Mouse (Mus musculus) myocyte (in vitro differentiated cells): ENCODE data around the gene Cwc22.

ENCODE experiments used
- CEBPB ChIP-seq: IDR thresholded peaks from 2 replicates; pipeline ENCODE4 v1.6.1; 2011; ENCODE audit warnings: mild to moderate bottlenecking, moderate library complexity; ENCODE audit not compliant: poor library complexity, insufficient read depth, severe bottlenecking
- E2F4 ChIP-seq: IDR thresholded peaks from one replicate; pipeline ENCODE4 v1.6.1; 2011; ENCODE audit warnings: mild to moderate bottlenecking, control low read depth, moderate library complexity; ENCODE audit not compliant: insufficient read depth
- MAX ChIP-seq: IDR thresholded peaks from one replicate; pipeline ENCODE4 v1.6.1; 2011; ENCODE audit warnings: low read depth, mild to moderate bottlenecking, control low read depth
- MYOG ChIP-seq, 3 experiments: IDR thresholded peaks; one replicate each; pipeline ENCODE4 v1.6.1; 2011; ENCODE audit warnings: control low read depth in 2 of 3, low read depth in 2 of 3, mild to moderate bottlenecking in 2 of 3; ENCODE audit not compliant: insufficient read length in 2 of 3, control insufficient read depth in 1 of 3, insufficient read depth in 1 of 3
- POLR2A ChIP-seq: IDR thresholded peaks from one replicate; pipeline ENCODE4 v1.6.1; 2011; ENCODE audit warnings: low read depth, mild to moderate bottlenecking, control low read depth, moderate library complexity; ENCODE audit not compliant: insufficient read length
- USF1 ChIP-seq: IDR thresholded peaks from one replicate; pipeline ENCODE4 v1.6.1; 2011; ENCODE audit warnings: low read depth, mild to moderate bottlenecking, control low read depth, moderate library complexity

DNA sequence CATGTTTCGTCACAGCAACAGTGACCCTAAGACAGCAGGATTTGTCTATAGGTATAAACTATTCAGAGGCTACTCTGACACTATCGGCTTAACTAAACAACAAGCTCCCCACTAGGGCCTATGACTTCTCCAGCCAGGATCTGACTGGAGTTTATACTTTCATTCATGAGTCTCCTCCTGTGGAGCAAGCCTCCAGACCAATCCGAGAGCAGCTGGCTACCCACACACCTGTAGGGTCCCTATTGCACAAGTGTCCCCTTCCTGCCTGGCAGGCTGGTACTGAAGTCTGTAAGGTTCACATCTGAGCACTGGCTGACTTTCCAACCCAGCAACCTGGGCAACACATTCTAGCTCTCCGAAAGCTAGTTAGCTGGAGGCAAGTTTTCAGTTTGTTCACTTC, 7.9 kb downstream of the Cwc22 start:
- TF ChIP-seq E2F4 (no peak), POLR2A (no peak), USF1 (no peak), MAX (no peak), MYOG (IDR thresholded peaks at IDR 0.05; ENCODE audit: control insufficient read depth in 1 of 3, insufficient read depth in 1 of 3, insufficient read length in 2 of 3, low read depth in 2 of 3) (no peak), CEBPB (no peak)
